Mouse (Mus musculus) bone marrow macrophage, adult 2 months (primary cell): ENCODE results near the gene Bzw2.

Experiments
- CTCF ChIP-seq: IDR thresholded peaks from 2 replicates; pipeline ENCODE4 v1.5.1; 2012; ENCODE audit warnings: low read depth, mild to moderate bottlenecking, low read length, moderate library complexity
- POLR2A ChIP-seq: IDR thresholded peaks from 2 replicates; pipeline ENCODE4 v1.6.1; 2012; ENCODE audit warnings: mild to moderate bottlenecking, low read depth, low read length, borderline replicate concordance

- no peak for TF ChIP-seq CTCF
- no peak for TF ChIP-seq POLR2A
These were observed 45.8 kb downstream of the Bzw2 start for GRCm38 (mm10) chr12:36112081-36112480.
